Mouse (Mus musculus) ES-Bruce4 (cell line): ENCODE measurements at regions not wholly inside any gene's neighbourhood (a gene's known extent, or its start where the extent isn't known, plus 50 kb on each side); places are given as distances from the start of the nearest gene placed in this dataset.
"Not testable (repeated sequence)": the region's sequence is repeated elsewhere in the genome, so short reads cannot be mapped to it uniquely, and the experiment has no call there.

Experiments used
- CTCF ChIP-seq: IDR thresholded peaks from one replicate; pipeline ENCODE4 v1.8.1; 2011; ENCODE audit warnings: low read depth, low read length
- POLR2A ChIP-seq: IDR thresholded peaks from one replicate; pipeline ENCODE4 v1.8.1; 2011; ENCODE audit warnings: low read length; ENCODE audit not compliant: insufficient read depth

DNA sequence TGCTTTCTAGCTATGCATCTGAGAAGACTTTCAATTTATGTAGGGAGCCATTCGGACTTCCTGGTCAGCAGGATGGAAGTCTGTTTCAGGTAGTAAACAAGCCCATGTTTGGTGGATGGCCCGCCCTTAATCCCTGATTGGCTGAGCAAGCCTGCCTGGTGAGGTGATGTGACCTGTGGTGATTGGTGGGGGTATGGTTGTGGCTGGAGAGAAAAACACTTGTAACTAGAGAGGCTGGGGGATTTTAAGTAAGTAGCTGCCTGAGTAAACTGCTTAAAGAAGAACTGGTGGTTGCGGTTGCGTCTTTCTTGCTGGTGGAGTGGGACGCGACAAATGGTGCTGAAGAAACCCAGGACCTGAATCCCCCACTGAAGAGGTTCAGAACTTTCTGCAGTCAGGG is 103.2 kb downstream of the Zxdb start:
- TF ChIP-seq CTCF, POLR2A: not testable (repeated sequence)
